Mouse (Mus musculus) lung, postnatal 25 days (tissue): ENCODE data around the gene Syngr1.
A peak's percentile ranks its signal among the peaks of the same experiment; 100 is the strongest.

ENCODE experiments used
- DNase-seq: peaks from one replicate; pipeline ENCODE4 v3.0.0; 2022; ENCODE audit warnings: low spot score

The Syngr1 gene

GRCm38 (mm10) chr15:80090155-80090554 lies 979 bp upstream of the Syngr1 start:
- DNase-seq, result no peak

GRCm38 (mm10) chr15:80090741-80091120 lies 403 bp upstream of the Syngr1 start:
- no peak for DNase-seq

GRCm38 (mm10) chr15:80092041-80092441 lies 907 bp downstream of the Syngr1 start:
- DNase-seq, result no peak

GRCm38 (mm10) chr15:80092599-80092998 lies 1.5 kb downstream of the Syngr1 start:
- no peak for DNase-seq

GRCm38 (mm10) chr15:80094201-80094600 lies 3.1 kb downstream of the Syngr1 start:
- no peak for DNase-seq

GRCm38 (mm10) chr15:80095596-80095995 lies 4.5 kb downstream of the Syngr1 start:
- DNase-seq, result no peak

GRCm38 (mm10) chr15:80096406-80096805 lies 5.3 kb downstream of the Syngr1 start:
- DNase-seq, result no peak

- DNase-seq, result no peak
Measured at GRCm38 (mm10) chr15:80096946-80097881, 6.1 kb downstream of the Syngr1 start.

- no peak for DNase-seq
Measured at GRCm38 (mm10) chr15:80097999-80098461, 6.9 kb downstream of the Syngr1 start.

GRCm38 (mm10) chr15:80098809-80099208 lies 7.7 kb downstream of the Syngr1 start:
- DNase-seq, result no peak

GRCm38 (mm10) chr15:80099477-80099876 lies 8.3 kb downstream of the Syngr1 start:
- no peak for DNase-seq

GRCm38 (mm10) chr15:80100196-80100595 lies 9.1 kb downstream of the Syngr1 start:
- no peak for DNase-seq

- DNase-seq, result no peak
Measured at GRCm38 (mm10) chr15:80100871-80101270, 9.7 kb downstream of the Syngr1 start.

- no peak for DNase-seq
Measured at GRCm38 (mm10) chr15:80101503-80101902, 10.4 kb downstream of the Syngr1 start.

GRCm38 (mm10) chr15:80102495-80102894 lies 11.4 kb downstream of the Syngr1 start:
- no peak for DNase-seq

- DNase-seq, result peak; percentile 28
Measured at GRCm38 (mm10) chr15:80105490-80106410, 14.6 kb downstream of the Syngr1 start.

- no peak for DNase-seq
Measured at GRCm38 (mm10) chr15:80107143-80107542, 16.0 kb downstream of the Syngr1 start.

- no peak for DNase-seq
Measured at GRCm38 (mm10) chr15:80107575-80107974, 16.4 kb downstream of the Syngr1 start.

- DNase-seq, result no peak
Measured at GRCm38 (mm10) chr15:80111436-80111835, 20.3 kb downstream of the Syngr1 start.

- no peak for DNase-seq
Measured at GRCm38 (mm10) chr15:80112499-80112898, 21.4 kb downstream of the Syngr1 start.

- DNase-seq, result no peak
Measured at GRCm38 (mm10) chr15:80114414-80114813, 23.3 kb downstream of the Syngr1 start.

- no peak for DNase-seq
Measured at GRCm38 (mm10) chr15:80115256-80115655, 24.1 kb downstream of the Syngr1 start.
